Mouse (Mus musculus): ENCODE results near the gene Chadl. TPM values are rescaled to one million over a fixed set of nuclear protein-coding genes. Genes with fewer than 3 reads are reported as not detected.

Chadl gene
- 5.1 and 6.6 TPM in 2 replicates for polyA plus RNA-seq (2012; rRNA removed)

GRCm38 (mm10) chr15:81697175-81697574 is at the start of gene Chadl:
Chadl (minus strand) TSS chr15:81697287.

DNA sequence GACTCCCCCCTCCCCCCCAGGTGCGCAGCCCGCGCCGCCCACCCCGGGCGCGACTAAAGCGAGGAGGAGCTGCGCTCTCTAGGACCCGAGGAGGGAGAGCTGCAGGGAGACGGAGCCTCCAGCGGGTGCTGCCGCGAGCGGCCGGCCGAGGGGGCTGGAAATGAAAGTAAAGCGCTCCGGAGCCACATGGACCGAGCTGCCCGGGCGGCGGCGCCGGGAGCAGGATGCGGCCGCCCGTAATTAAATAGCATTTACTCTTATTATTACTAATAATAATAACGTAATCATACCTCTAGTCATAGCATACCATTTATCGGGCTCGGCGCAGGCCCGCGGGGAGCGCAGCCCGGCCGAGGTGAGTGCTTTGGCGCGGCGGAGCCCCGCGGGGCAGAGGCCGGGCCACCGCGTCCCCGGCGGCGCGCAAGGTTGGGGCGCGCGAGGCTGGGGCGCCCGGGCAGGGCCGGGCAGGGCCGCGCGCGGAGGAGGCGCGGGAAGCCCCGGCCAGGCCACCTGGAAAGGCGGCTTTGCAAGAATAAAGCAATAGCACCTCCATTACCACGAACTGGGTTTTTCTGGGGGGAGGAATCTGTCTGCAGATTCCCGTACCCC is 48.0 kb upstream of the Chadl start, which contains the start of the genes Zc3h7b and Rangap1:
Zc3h7b (plus strand) TSS at position 66 of the 609 bp plus-strand sequence.
Rangap1 (minus strand) TSS at position 539 of the 609 bp plus-strand sequence.

DNA sequence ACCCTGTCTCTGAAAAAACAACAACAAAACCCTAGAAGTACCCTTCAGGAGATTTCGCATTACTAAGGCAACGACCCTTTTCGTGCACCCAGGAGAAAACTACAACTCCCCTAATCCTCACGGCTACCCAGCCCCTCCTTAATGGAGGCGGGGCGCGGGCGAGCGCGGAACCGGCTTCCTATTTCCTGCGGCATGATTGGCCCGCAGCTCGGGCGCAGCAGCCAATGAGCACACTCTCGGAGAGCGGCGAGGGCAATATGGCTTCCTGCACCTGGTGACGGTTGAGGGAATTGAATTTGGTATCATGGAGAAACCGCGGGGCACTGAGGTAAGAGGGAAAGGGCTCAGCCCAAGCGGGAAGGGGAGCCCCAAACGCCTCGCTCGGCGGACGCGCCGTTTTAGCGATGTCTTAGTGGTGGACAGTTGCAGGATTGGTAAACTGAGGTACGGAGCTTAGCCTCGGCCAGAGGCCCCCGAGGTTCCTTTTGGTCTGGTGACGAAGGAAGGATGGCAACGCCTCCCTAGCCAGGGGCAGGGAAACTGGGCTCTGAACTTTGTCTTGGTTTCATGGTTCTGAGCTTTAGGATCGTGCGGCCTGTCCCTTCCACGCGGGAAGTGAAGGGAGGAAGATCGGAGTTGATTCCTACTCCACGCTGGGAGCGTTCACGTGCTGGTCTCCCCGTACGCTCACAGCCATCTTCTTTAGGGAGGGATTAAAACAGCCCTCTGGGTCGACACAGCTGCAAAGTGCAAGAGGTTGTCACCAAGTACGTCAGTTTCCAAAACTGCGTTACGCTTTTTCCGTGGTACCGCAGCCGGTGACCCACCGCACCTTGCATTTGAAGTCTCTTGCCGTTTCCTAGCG is 33.2 kb downstream of the Chadl start, which contains the start of gene L3mbtl2:
L3mbtl2 (plus strand) TSS at position 193 of the 865 bp plus-strand sequence.

Other genes starting within 250 kb of the Chadl start
- 38.2 and 45.9 TPM in 2 replicates for gene Rbx1, start 231.0 kb downstream of the Chadl start, polyA plus RNA-seq (2012; rRNA removed)
- gene Ep300, start 111.9 kb downstream of the Chadl start, polyA plus RNA-seq (2012; rRNA removed), result 19.8 and 28.3 TPM in 2 replicates
- gene L3mbtl2, start 33.4 kb downstream of the Chadl start, polyA plus RNA-seq (2012; rRNA removed), result 9.9 and 12.5 TPM in 2 replicates
- 23.1 and 24.3 TPM in 2 replicates for gene Zc3h7b, start 47.8 kb upstream of the Chadl start, polyA plus RNA-seq (2012; rRNA removed)
- 31.2 and 37.3 TPM in 2 replicates for gene Rangap1, start 48.2 kb upstream of the Chadl start, polyA plus RNA-seq (2012; rRNA removed)
- 13.8 and 15.9 TPM in 2 replicates for gene Tef, start 105.1 kb upstream of the Chadl start, polyA plus RNA-seq (2012; rRNA removed)
- 31.0 and 42.2 TPM in 2 replicates for gene Tob2, start 161.5 kb upstream of the Chadl start, polyA plus RNA-seq (2012; rRNA removed)
- gene Phf5a, start 174.6 kb upstream of the Chadl start, polyA plus RNA-seq (2012; rRNA removed), result 26.5 and 34.8 TPM in 2 replicates
- 328 TPM in 2 replicates for gene Aco2, start 175.0 kb upstream of the Chadl start, polyA plus RNA-seq (2012; rRNA removed)
- gene Polr3h, start 229.0 kb upstream of the Chadl start, polyA plus RNA-seq (2012; rRNA removed), result 7.0 and 8.9 TPM in 2 replicates
- gene Csdc2, start 239.5 kb upstream of the Chadl start, polyA plus RNA-seq (2012; rRNA removed), result 9.0 and 10.8 TPM in 2 replicates

All from colon, adult 2 months (tissue).